Mouse (Mus musculus) central nervous system, embryonic 18 days (tissue): ENCODE results near the gene Zfp995. TPM values are rescaled to one million over a fixed set of nuclear protein-coding genes. Genes with fewer than 3 reads are reported as not detected.

Experiments
- polyA plus RNA-seq: library from polyadenylated mRNA; depleted of rRNA; stranded (reverse); fragments of >200 nt; gene quantifications from 2 replicates; pipeline ENCODE4 v1.2.3, GENCODE M21; 2012; rRNA removed

Gene Zfp995
- polyA plus RNA-seq, result 5.9 and 6.0 TPM in 2 replicates

GRCm38 (mm10) chr17:21909456-21910052 lies at the start of gene Zfp995:
Gene Zfp995, minus strand, starts transcription at chr17:21909926.

GRCm38 (mm10) chr17:21845545-21846321 lies 64.0 kb downstream of the Zfp995 start, which contains the start of gene Zfp820:
Gene Zfp820, minus strand, starts transcription at chr17:21845772.

Other genes with a start within 250 kb of the Zfp995 start
- gene Gm10226, start 218.1 kb downstream of the Zfp995 start, polyA plus RNA-seq, result 11.8 and 12.2 TPM in 2 replicates
- 12.1 and 14.0 TPM in 2 replicates for gene Zfp760, start 202.2 kb downstream of the Zfp995 start, polyA plus RNA-seq
- 7.6 and 7.8 TPM in 2 replicates for gene Zfp229, start 179.1 kb downstream of the Zfp995 start, polyA plus RNA-seq
- gene Zfp820, start 64.2 kb downstream of the Zfp995 start, polyA plus RNA-seq, result 1.1 and 1.2 TPM in 2 replicates
- 11.7 and 12.0 TPM in 2 replicates for gene Zfp942, start 52.5 kb upstream of the Zfp995 start, polyA plus RNA-seq
- 12.0 and 13.8 TPM in 2 replicates for gene Zfp943, start 52.6 kb upstream of the Zfp995 start, polyA plus RNA-seq